Mouse (Mus musculus): ENCODE results near the gene Il27ra. TPM values are rescaled to one million over a fixed set of nuclear protein-coding genes. Genes with fewer than 3 reads are reported as not detected.
"Not testable (repeated sequence)": the region's sequence is repeated elsewhere in the genome, so short reads cannot be mapped to it uniquely, and the experiment has no call there.

Gene Il27ra
- polyA plus RNA-seq, 2 experiments from 2014 or later: 185 to 292 TPM

GRCm38 (mm10) chr8:83995973-83996372 is 46.4 kb downstream of the Il27ra start:
- ATAC-seq: no peak

- ATAC-seq: no peak
These were observed 48.4 kb downstream of the Il27ra start for GRCm38 (mm10) chr8:83994030-83994429.

GRCm38 (mm10) chr8:83992488-83992887 is 49.9 kb downstream of the Il27ra start:
- ATAC-seq: no peak

GRCm38 (mm10) chr8:83990170-83990569 is 52.2 kb downstream of the Il27ra start:
- ATAC-seq: no peak

GRCm38 (mm10) chr8:83989243-83989642 is 53.1 kb downstream of the Il27ra start:
- no peak for ATAC-seq

GRCm38 (mm10) chr8:83983222-83983621 is 59.2 kb downstream of the Il27ra start:
- ATAC-seq: not testable (repeated sequence)

GRCm38 (mm10) chr8:83982449-83982848 is 59.9 kb downstream of the Il27ra start:
- ATAC-seq: no peak

- ATAC-seq: no peak
These were observed 60.9 kb downstream of the Il27ra start for GRCm38 (mm10) chr8:83981533-83981932.

- ATAC-seq: no peak
These were observed 61.5 kb downstream of the Il27ra start for GRCm38 (mm10) chr8:83980845-83981244.

Other genes starting within 250 kb of the Il27ra start
- 10 to 100 TPM in 1 of 2 experiments, 1 to 10 TPM in 1; 9.3 to 11.0 TPM for gene Adgrl1, start 142.5 kb downstream of the Il27ra start, polyA plus RNA-seq (2017; shearing (Covaris generic))
- under 1 TPM; 0.24 to 0.66 TPM for gene Gm10644, start 87.4 kb downstream of the Il27ra start, polyA plus RNA-seq (2017; shearing (Covaris generic))
- 10 to 100 TPM; 69.0 to 76.6 TPM for gene Asf1b, start 87.1 kb downstream of the Il27ra start, polyA plus RNA-seq (2017; shearing (Covaris generic))
- gene Prkaca, start 69.6 kb downstream of the Il27ra start, polyA plus RNA-seq (2017; shearing (Covaris generic)): 10 to 100 TPM; 18.9 to 22.0 TPM
- 1 to 10 TPM; 5.5 to 5.9 TPM for gene Samd1, start 44.9 kb downstream of the Il27ra start, polyA plus RNA-seq (2017; shearing (Covaris generic))
- gene 1700067K01Rik, start 41.1 kb downstream of the Il27ra start, polyA plus RNA-seq (2017; shearing (Covaris generic)): under 1 TPM in 1 of 2 experiments, not detected in 1; 0.95 TPM
- gene 2210011C24Rik, start 30.4 kb downstream of the Il27ra start, polyA plus RNA-seq (2017; shearing (Covaris generic)): 1 to 10 TPM in 1 of 2 experiments, under 1 TPM in 1; 0.83 to 1.1 TPM
- 1 to 10 TPM; 1.1 to 2.4 TPM for gene Palm3, start 21.1 kb downstream of the Il27ra start, polyA plus RNA-seq (2017; shearing (Covaris generic))
- gene Rln3, start 2.4 kb upstream of the Il27ra start, polyA plus RNA-seq (2017; shearing (Covaris generic)): 10 to 100 TPM; 44.3 to 60.9 TPM
- gene Gm10643, start 22.5 kb upstream of the Il27ra start, polyA plus RNA-seq (2017; shearing (Covaris generic)): 1 to 10 TPM in 1 of 2 experiments, under 1 TPM in 1; 0.98 to 1.2 TPM
- gene Rfx1, start 24.2 kb upstream of the Il27ra start, polyA plus RNA-seq (2017; shearing (Covaris generic)): 10 to 100 TPM; 11.9 to 12.6 TPM
- gene Dcaf15, start 62.2 kb upstream of the Il27ra start, polyA plus RNA-seq (2017; shearing (Covaris generic)): 10 to 100 TPM; 13.9 to 15.9 TPM
- 1 to 10 TPM; 8.2 to 9.0 TPM for gene Podnl1, start 83.4 kb upstream of the Il27ra start, polyA plus RNA-seq (2017; shearing (Covaris generic))
- 10 to 100 TPM; 14.9 to 16.0 TPM for gene Cc2d1a, start 105.3 kb upstream of the Il27ra start, polyA plus RNA-seq (2017; shearing (Covaris generic))
- gene 4930432K21Rik, start 105.4 kb upstream of the Il27ra start, polyA plus RNA-seq (2017; shearing (Covaris generic)): 1 to 10 TPM in 1 of 2 experiments, under 1 TPM in 1; 0.40 to 1.2 TPM
- gene Nanos3, start 142.6 kb upstream of the Il27ra start, polyA plus RNA-seq (2017; shearing (Covaris generic)): 1 to 10 TPM in 1 of 2 experiments, not detected in 1; 1.1 TPM
- gene Zswim4, start 194.5 kb upstream of the Il27ra start, polyA plus RNA-seq (2017; shearing (Covaris generic)): 1 to 10 TPM; 3.1 to 5.5 TPM
- gene D8Ertd738e, start 207.1 kb upstream of the Il27ra start, polyA plus RNA-seq (2017; shearing (Covaris generic)): 100 to 1,000 TPM; 382 to 385 TPM
- 10 to 100 TPM; 38.1 to 39.4 TPM for gene Mri1, start 214.7 kb upstream of the Il27ra start, polyA plus RNA-seq (2017; shearing (Covaris generic))
- gene Ccdc130, start 227.8 kb upstream of the Il27ra start, polyA plus RNA-seq (2017; shearing (Covaris generic)): 10 to 100 TPM; 32.2 to 45.4 TPM